Mouse (Mus musculus) embryonic facial prominence, embryonic 14.5 days (tissue): Measurements from ENCODE around the gene Ccl28. TPM values are rescaled to one million over a fixed set of nuclear protein-coding genes. Genes with fewer than 3 reads are reported as not detected.
"Not testable (repeated sequence)": the region's sequence is repeated elsewhere in the genome, so short reads cannot be mapped to it uniquely, and the experiment has no call there.

ENCODE experiments used
- ATAC-seq: fragments of 200-750 bp; cut with Nextera tagmentation; 2 replicates; pipeline ENCODE4 v1.8.0; 2017; ENCODE audit warnings: low read depth, moderate number of reproducible peaks, moderate TSS enrichment
- DNase-seq: peaks from one replicate; pipeline ENCODE4 v3.0.0-alpha.2; 2015; ENCODE audit warnings: low spot score
- H3K27ac ChIP-seq: fragments of 300-500 bp; sonication (generic); replicated peaks from 2 replicates; pipeline ENCODE4 v1.5.1; 2014; ENCODE audit warnings: low read depth, mild to moderate bottlenecking, low read length, moderate library complexity
- H3K27me3 ChIP-seq: fragments of 300-500 bp; sonication (generic); replicated peaks from 2 replicates; pipeline ENCODE4 v1.6.1; 2014; ENCODE audit warnings: low read length; ENCODE audit not compliant: control insufficient read depth, insufficient read depth
- H3K36me3 ChIP-seq: fragments of 300-500 bp; sonication (generic); 2 replicates; pipeline ENCODE4 v1.6.1; 2014; ENCODE audit warnings: low read length, mixed read lengths; ENCODE audit not compliant: control insufficient read depth, insufficient read depth
- H3K4me1 ChIP-seq: fragments of 300-500 bp; sonication (generic); 2 replicates; pipeline ENCODE4 v1.6.1; 2014; ENCODE audit warnings: antibody characterized with exemption, low read length; ENCODE audit not compliant: control insufficient read depth, insufficient read depth
- H3K4me2 ChIP-seq: fragments of 300-500 bp; sonication (generic); 2 replicates; pipeline ENCODE4 v1.6.1; 2014; ENCODE audit warnings: low read depth, mild to moderate bottlenecking, low read length, moderate library complexity, mixed read lengths
- H3K4me3 ChIP-seq: fragments of 300-500 bp; sonication (generic); 2 replicates; pipeline ENCODE4 v1.5.1; 2014; ENCODE audit warnings: low read depth, mild to moderate bottlenecking, low read length
- H3K9ac ChIP-seq: fragments of 300-500 bp; sonication (generic); 2 replicates; pipeline ENCODE4 v1.6.1; 2014; ENCODE audit warnings: low read depth, mild to moderate bottlenecking, low read length, moderate library complexity, mixed read lengths
- H3K9me3 ChIP-seq: fragments of 300-500 bp; sonication (generic); 2 replicates; pipeline ENCODE4 v1.6.1; 2016; ENCODE audit warnings: low read length; ENCODE audit not compliant: control insufficient read depth
- whole genome bisulfite sequencing: fragments of 180-500 bp; shearing (Covaris S2); extraction: QIAGEN DNeasy Blood & Tissue Kit; methylation state at CpG from one replicate; pipeline ENCODE4 v1.1.7; 2014; 5-methylcytosine and 5-hydroxymethylcytosine counted together
- polyA plus RNA-seq: library from polyadenylated mRNA; unstranded; fragments of >200 nt; fragmentation: Nextera tagmentation; extraction: Ambion mirVana; gene quantifications from 2 replicates; pipeline ENCODE4 v1.2.1, GENCODE M21; 2014

Ccl28 gene
- polyA plus RNA-seq, 1 experiment from 2014 or later = not detected

DNA sequence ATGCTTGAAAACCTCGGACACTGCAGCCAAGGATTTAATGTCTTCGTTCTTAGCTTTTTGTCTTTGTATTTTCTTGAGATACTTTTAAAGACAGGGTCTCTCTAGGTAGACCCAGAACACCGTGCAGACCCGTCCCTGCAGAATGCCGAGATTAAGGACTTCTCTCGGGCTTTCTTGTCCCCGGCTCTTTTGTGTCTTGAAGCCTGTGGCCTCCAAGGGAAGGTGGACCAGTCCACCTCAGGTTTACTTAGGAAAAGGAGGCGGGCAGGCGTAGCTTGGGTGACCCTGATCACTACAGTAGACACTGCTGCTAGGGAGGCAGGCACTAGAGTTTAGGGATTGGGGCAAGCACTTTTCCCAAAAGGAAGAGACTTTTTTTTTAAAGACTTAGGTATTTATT lies 19.3 kb upstream of the Ccl28 start:
- ATAC-seq = peak; percentile 10; the same call in 1 of the 2 replicates

DNA sequence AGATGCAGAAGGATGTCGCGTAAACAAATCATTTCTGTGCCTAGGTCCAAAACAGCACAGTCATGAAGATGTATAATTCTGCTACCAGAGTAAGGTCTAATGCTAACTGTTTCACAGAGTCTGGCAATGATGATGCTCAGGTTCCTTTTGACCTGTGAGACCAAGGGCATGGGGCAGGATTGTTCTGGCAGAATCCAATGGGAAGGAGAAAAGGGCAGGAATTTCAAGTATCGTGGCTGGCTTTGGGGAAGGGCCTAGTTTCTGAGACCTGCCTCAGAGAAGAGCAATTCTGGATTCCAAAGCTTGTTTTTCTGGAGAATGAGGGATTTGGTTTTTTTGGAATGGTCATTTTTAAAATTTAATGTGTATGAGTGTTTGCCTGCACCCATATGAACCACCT lies 4.8 kb upstream of the Ccl28 start:
- no peaks in the 10 kb centered on the region for H3K9me3 ChIP-seq
- H3K9ac ChIP-seq = no peak overlapping the region
- no peak for DNase-seq
- no peaks in the 10 kb centered on the region for H3K4me1 ChIP-seq
- no peaks in the 10 kb centered on the region for H3K36me3 ChIP-seq
- no peak for ATAC-seq
- 95% methylated on average over 3 of the region's 3 CpGs for WGBS
- no peak overlapping the region for H3K27ac ChIP-seq
- H3K27me3 ChIP-seq = no peaks in the 10 kb centered on the region
- no peak overlapping the region for H3K4me2 ChIP-seq
- H3K4me3 ChIP-seq = no peak overlapping the region

More for the DNA sequence above, 19.3 kb upstream of the Ccl28 start:
- 91% methylated on average over 7 of the region's 9 CpGs for WGBS
- not testable (repeated sequence) for DNase-seq, H3K4me2 ChIP-seq, H3K27ac ChIP-seq, H3K9ac ChIP-seq, H3K4me1 ChIP-seq, H3K9me3 ChIP-seq, H3K27me3 ChIP-seq, H3K4me3 ChIP-seq, H3K36me3 ChIP-seq

DNA sequence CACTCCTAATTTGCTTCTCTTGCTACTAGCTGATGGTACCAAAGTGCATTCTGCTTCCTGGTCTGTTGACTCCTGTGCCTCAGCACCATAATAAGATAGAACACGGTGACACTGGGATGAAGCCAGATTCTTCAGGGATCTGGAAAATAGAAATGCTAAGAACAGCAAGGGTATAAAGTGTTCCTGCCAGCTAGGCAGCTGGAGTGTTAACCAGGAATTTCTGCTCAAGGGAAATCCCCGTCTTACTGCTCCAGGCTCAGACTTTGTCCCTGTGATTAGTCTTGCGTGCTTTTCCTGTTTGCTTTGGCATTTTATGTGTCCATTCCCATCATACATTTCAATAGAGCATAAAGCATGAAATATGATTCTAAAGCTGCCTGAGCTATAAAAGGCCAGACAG lies 3.9 kb upstream of the Ccl28 start:
- WGBS = 57% methylated on average over 3 of the region's 3 CpGs
- Histone ChIP-seq H3K36me3 (no peaks in the 10 kb centered on the region), H3K9me3 (no peaks in the 10 kb centered on the region), H3K27me3 (no peaks in the 10 kb centered on the region), H3K4me2 (no peak overlapping the region), H3K27ac (no peak overlapping the region), H3K9ac (no peak overlapping the region), H3K4me3 (no peak overlapping the region), H3K4me1 (no peaks in the 10 kb centered on the region)
- no peak for ATAC-seq
- DNase-seq = peak; percentile 70

DNA sequence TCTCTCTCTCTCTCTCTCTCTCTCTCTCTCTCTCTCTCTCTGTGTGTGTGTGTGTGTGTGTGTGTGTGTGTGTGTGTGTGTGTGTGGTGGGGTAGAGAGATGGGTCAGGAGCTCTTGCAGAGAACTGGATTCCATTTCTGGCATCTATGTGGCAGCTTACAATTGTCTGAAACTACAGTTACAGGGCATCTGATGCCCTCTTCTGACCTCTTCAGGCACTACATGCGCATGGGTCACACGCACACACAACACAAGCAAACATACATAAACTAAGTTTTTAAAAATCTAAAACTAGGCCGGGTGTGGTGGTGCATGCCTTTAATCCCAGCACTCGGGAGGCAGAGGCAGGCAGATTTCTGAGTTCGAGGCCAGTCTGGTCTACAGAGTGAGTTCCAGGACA lies 2.3 kb downstream of the Ccl28 start:
- 89% methylated on average over 5 of the region's 5 CpGs for WGBS
- ATAC-seq, H3K27me3 ChIP-seq, DNase-seq, H3K27ac ChIP-seq, H3K36me3 ChIP-seq, H3K9ac ChIP-seq, H3K9me3 ChIP-seq, H3K4me2 ChIP-seq, H3K4me3 ChIP-seq, H3K4me1 ChIP-seq: not testable (repeated sequence)

DNA sequence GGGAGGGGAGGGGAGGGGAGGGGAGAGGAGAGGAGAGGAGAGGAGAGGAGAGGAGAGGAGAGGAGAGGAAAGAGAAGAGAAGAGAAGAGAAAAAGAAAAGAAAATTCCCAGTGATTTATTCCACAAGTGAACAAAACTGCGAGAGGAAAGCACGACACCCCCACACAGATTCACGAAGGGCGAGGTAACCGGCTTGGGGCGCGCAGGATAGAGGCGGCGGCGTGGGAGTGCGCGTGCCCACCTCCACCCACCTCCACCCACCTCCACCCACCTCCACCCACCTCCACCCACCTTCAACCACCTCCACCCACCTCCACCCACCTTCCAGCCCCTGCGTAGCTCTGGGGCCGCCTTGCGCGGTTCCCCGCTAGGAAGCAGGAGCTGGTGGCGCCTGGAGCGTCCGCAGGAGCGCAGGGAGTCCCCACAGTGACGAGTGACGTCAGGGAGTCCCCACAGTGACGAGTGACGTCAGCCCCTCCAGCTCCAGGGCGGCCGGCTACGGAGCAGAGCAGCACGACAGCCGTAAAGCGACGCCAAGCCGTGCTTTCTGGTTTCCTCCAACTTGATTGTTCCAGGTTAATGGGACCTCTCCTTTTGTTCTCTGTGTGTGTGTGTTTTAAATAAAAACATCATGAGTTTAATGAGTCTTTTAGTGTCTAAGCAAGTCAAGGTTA lies 8.0 kb downstream of the Ccl28 start:
- peak overlapping the region; percentile 54 for H3K4me3 ChIP-seq
- H3K4me1 ChIP-seq = no peaks in the 10 kb centered on the region
- no peaks in the 10 kb centered on the region for H3K9me3 ChIP-seq
- ATAC-seq (peak; percentile 96), DNase-seq (peak; percentile 96)
- H3K4me2 ChIP-seq = peak overlapping the region; percentile 62
- H3K9ac ChIP-seq = peak overlapping the region; percentile 61
- H3K27me3 ChIP-seq = no peaks in the 10 kb centered on the region
- WGBS = under 1% methylated on average over 18 of the region's 33 CpGs
- no peak overlapping the region; the same call in 1 of the 2 replicates for H3K27ac ChIP-seq
- H3K36me3 ChIP-seq = no peaks in the 10 kb centered on the region

DNA sequence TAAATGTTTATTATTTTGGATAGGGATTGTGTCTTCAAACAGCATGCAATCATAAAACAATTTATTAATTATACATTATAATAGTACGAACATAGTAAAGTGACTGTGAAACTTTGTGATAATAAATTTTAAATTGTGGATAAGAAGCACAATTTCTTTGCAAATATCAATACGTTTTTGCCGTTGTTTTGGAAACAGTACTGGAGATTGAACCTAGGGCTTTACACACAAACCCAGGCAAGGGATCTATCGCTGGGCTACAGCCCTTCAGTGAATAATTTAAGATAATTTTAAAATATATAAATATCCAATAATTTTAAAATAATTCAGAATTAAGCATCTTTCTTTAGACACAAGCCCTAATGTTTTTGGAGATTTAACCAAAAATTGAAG lies 8.5 kb downstream of the Ccl28 start:
- WGBS = 86% methylated on average over 4 of the region's 4 CpGs
- no peaks in the 10 kb centered on the region for H3K27me3 ChIP-seq
- DNase-seq (no peak), ATAC-seq (no peak)
- no peaks in the 10 kb centered on the region for H3K4me1 ChIP-seq
- no peak overlapping the region; the same call in 1 of the 2 replicates for H3K9ac ChIP-seq
- H3K9me3 ChIP-seq = no peaks in the 10 kb centered on the region
- H3K4me2 ChIP-seq = peak overlapping the region; percentile 62
- H3K36me3 ChIP-seq = no peaks in the 10 kb centered on the region
- H3K27ac ChIP-seq = no peak overlapping the region
- H3K4me3 ChIP-seq = peak overlapping the region; percentile 54

DNA sequence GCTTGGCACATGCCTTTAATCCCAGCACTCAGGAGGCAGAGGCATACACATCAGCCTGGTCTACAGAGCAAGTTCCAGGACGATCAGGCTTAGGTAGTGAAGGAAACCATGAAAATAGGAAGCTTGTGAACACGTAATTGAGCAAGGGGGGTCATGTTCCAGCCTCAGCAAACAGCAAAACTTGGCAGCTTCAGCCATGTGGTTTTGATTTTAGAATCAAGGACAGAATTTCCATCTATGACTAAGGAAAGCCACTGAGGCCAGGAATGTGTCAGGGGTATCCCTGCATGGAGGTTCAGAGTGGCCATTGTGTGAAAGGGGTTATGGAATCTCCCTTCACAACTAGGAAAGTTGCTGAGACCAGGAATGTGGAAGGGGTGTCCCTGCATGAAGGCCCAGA lies 11.9 kb downstream of the Ccl28 start:
- no peaks in the 10 kb centered on the region for H3K4me1 ChIP-seq
- no peaks in the 10 kb centered on the region for H3K27me3 ChIP-seq
- ATAC-seq = no peak
- no peak overlapping the region for H3K27ac ChIP-seq
- H3K9me3 ChIP-seq = no peaks in the 10 kb centered on the region
- DNase-seq = no peak
- no peaks in the 10 kb centered on the region for H3K36me3 ChIP-seq
- no peak overlapping the region for H3K4me2 ChIP-seq
- no peak overlapping the region for H3K9ac ChIP-seq
- 36% methylated on average over 2 of the region's 2 CpGs for WGBS
- H3K4me3 ChIP-seq = no peak overlapping the region

DNA sequence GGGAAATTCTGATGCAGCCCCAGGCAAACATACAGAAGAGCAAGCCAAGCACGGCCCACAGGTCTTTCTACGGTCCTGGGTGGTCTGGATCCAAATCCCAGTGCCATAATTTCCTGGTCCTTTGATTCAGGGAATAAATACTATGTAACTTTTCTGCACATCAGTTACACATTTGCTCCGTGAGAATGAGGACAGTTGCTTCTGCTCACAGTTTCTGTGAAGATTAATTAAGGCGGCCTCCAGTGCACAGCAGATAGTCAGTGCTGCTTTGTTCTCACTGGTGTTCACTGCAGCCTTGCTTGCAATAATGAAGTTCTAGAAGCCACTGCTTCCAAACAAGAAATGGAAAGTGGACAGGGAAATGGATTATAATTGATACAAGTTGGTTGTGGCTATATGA lies 14.2 kb downstream of the Ccl28 start:
- Histone ChIP-seq H3K27ac (no peak overlapping the region), H3K9ac (no peak overlapping the region), H3K4me2 (no peak overlapping the region), H3K36me3 (no peaks in the 10 kb centered on the region), H3K9me3 (no peaks in the 10 kb centered on the region), H3K4me1 (no peaks in the 10 kb centered on the region), H3K4me3 (no peak overlapping the region), H3K27me3 (no peaks in the 10 kb centered on the region)
- ATAC-seq (no peak), DNase-seq (no peak)
- WGBS = 78% methylated on average over 4 of the region's 4 CpGs

DNA sequence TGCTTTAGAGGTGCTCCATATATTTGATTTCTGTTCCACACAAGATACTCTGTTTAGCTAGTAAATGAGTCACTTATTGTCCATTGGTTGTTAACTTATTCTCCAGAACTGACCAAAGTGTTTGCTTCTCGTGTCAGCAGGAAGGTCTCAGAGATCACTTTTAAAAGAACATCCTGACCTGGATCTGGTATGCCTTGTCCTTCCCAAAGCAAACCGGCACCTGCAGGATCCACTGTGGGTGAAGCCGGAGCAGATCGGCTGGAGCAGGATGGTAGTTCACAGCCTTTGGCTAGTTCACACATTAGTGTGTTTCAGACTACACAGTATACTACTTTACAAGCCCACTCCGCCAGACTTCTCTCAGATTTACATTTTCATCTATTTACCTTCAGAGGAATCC lies 14.8 kb downstream of the Ccl28 start:
- H3K27me3 ChIP-seq = no peaks in the 10 kb centered on the region
- ATAC-seq (no peak), DNase-seq (no peak)
- no peak overlapping the region for H3K4me3 ChIP-seq
- no peak overlapping the region for H3K27ac ChIP-seq
- no peak overlapping the region for H3K4me2 ChIP-seq
- no peak overlapping the region for H3K9ac ChIP-seq
- H3K9me3 ChIP-seq = no peaks in the 10 kb centered on the region
- H3K4me1 ChIP-seq = no peaks in the 10 kb centered on the region
- WGBS = 82% methylated on average over 5 of the region's 5 CpGs
- H3K36me3 ChIP-seq = no peaks in the 10 kb centered on the region
